Mouse (Mus musculus): ENCODE measurements at regions not wholly inside any gene's neighbourhood (a gene's known extent, or its start where the extent isn't known, plus 50 kb on each side); places are given as distances from the start of the nearest gene placed in this dataset.

GRCm38 (mm10) chr4:95483571-95483970, 73.7 kb upstream of the Fggy start:
- DNase-seq (ENCODE audit: extremely low read depth), result no peak
- H3K9me3 ChIP-seq (replicated peaks; ENCODE audit: low read length), result no peaks in the 10 kb centered on the region
- H3K4me3 ChIP-seq (replicated peaks in 1 of 3; ENCODE audit: low read depth in 2 of 3, low read length in 2 of 3, poor library complexity in 1 of 3), result no peak overlapping the region
- H3K4me1 ChIP-seq (ENCODE audit: control insufficient read depth in 1 of 2, insufficient read depth in 2 of 2), result peaks cover 0 to 14% of the 10 kb centered on the region in 2 experiments; a peak in 2 of 4 replicates
- dilution Hi-C loops (cut with MboI; ENCODE audit: extremely low pct_ligation_motif_present, extremely low pct_unique_long_range_greater_than_20kb, low sequenced_read_pairs) (no loop called here), in situ Hi-C loops (cut with MboI; ENCODE audit: low pct_ligation_motif_present, low pct_unique_long_range_greater_than_20kb, low sequenced_read_pairs) (no loop called here)
- H3K36me3 ChIP-seq (replicated peaks in 1 of 2; ENCODE audit: control insufficient read depth in 1 of 2, insufficient read depth in 1 of 2, low read length in 1 of 2), result no peaks in the 10 kb centered on the region
- no peaks in the 10 kb centered on the region for H3K27me3 ChIP-seq (replicated peaks)
- H3K27ac ChIP-seq (ENCODE audit: insufficient read depth, low read depth), result no peak overlapping the region
- no peak overlapping the region for H3K4me2 ChIP-seq (ENCODE audit: insufficient read depth, low read depth, poor library complexity, severe bottlenecking)
- H3K9ac ChIP-seq (ENCODE audit: insufficient read depth, low read depth), result no peak overlapping the region
- no peaks in the 10 kb centered on the region for H3K79me2 ChIP-seq (replicated peaks; ENCODE audit: control insufficient read depth, extremely low read depth, insufficient read depth, poor library complexity, severe bottlenecking)
- TF ChIP-seq ZMIZ1 (IDR thresholded peaks at IDR 0.05; ENCODE audit: low read depth, low read length), result no peak
- no peak for TF ChIP-seq MAX (IDR thresholded peaks at IDR 0.05; ENCODE audit: low read length)
- no peak for TF ChIP-seq TBP (conservative IDR thresholded peaks at IDR 0.05; ENCODE audit: low read depth, low read length)
- no peak for TF ChIP-seq NRF1 (IDR thresholded peaks at IDR 0.05; ENCODE audit: low read depth, low read length)
- no peak for TF ChIP-seq NELFE (IDR thresholded peaks at IDR 0.05; ENCODE audit: low read depth, low read length)
- TF ChIP-seq POLR2A (IDR thresholded peaks at IDR 0.05; ENCODE audit: low read depth, low read length), result no peak
- TF ChIP-seq TCF12 (IDR thresholded peaks at IDR 0.05; ENCODE audit: low read depth, low read length), result no peak
- no peak for TF ChIP-seq ELF1 (IDR thresholded peaks at IDR 0.05; ENCODE audit: low read depth, low read length)
- no peak for TF ChIP-seq JUN (IDR thresholded peaks at IDR 0.05; ENCODE audit: insufficient read depth, low read depth, low read length)
- no peak for TF ChIP-seq CHD1 (IDR thresholded peaks at IDR 0.05; ENCODE audit: low read depth, low read length)

- H3K27me3 ChIP-seq (replicated peaks), result no peaks in the 10 kb centered on the region
- no peaks in the 10 kb centered on the region for H3K9me3 ChIP-seq (replicated peaks; ENCODE audit: low read length)
- H3K9ac ChIP-seq (ENCODE audit: insufficient read depth, low read depth), result no peak overlapping the region
- H3K36me3 ChIP-seq (replicated peaks in 1 of 2; ENCODE audit: control insufficient read depth in 1 of 2, insufficient read depth in 1 of 2, low read length in 1 of 2), result no peaks in the 10 kb centered on the region
- no peaks in the 10 kb centered on the region for H3K79me2 ChIP-seq (replicated peaks; ENCODE audit: control insufficient read depth, extremely low read depth, insufficient read depth, poor library complexity, severe bottlenecking)
- no peak for TF ChIP-seq IRF4 (IDR thresholded peaks at IDR 0.05; ENCODE audit: low read depth, low read length)
- TF ChIP-seq ZMIZ1 (IDR thresholded peaks at IDR 0.05; ENCODE audit: low read depth, low read length), result no peak
- no peak for TF ChIP-seq ZKSCAN1 (IDR thresholded peaks at IDR 0.05; ENCODE audit: borderline replicate concordance, low read depth, low read length)
- no peak for TF ChIP-seq GABPA (IDR thresholded peaks at IDR 0.05; ENCODE audit: insufficient replicate concordance, low read depth, low read length)
- TF ChIP-seq JUN (IDR thresholded peaks at IDR 0.05; ENCODE audit: insufficient read depth, low read depth, low read length), result no peak
- no peak for TF ChIP-seq MYC (IDR thresholded peaks at IDR 0.05; ENCODE audit: low read depth, low read length)
- TF ChIP-seq UBTF (IDR thresholded peaks at IDR 0.05; ENCODE audit: low read depth, low read length), result no peak
- no peak for TF ChIP-seq POLR2A (IDR thresholded peaks at IDR 0.05; ENCODE audit: low read depth, low read length)
- no peak for TF ChIP-seq RAD21 (IDR thresholded peaks at IDR 0.05; ENCODE audit: low read depth, low read length)
- no peak for TF ChIP-seq EP300 (IDR thresholded peaks at IDR 0.05; ENCODE audit: low read length)
- TF ChIP-seq USF1 (IDR thresholded peaks at IDR 0.05; ENCODE audit: low read depth, low read length), result no peak
- no peak for TF ChIP-seq ETS1 (conservative IDR thresholded peaks at IDR 0.05; ENCODE audit: low read depth, low read length)
- TF ChIP-seq JUND (conservative IDR thresholded peaks at IDR 0.05; ENCODE audit: low read depth, low read length), result no peak
- no peak overlapping the region for H3K4me2 ChIP-seq (ENCODE audit: insufficient read depth, low read depth, poor library complexity, severe bottlenecking)
- in situ Hi-C loops (cut with MboI; ENCODE audit: low pct_ligation_motif_present, low pct_unique_long_range_greater_than_20kb, low sequenced_read_pairs), result no loop called here
- no peak overlapping the region for H3K4me3 ChIP-seq (replicated peaks in 1 of 3; ENCODE audit: low read depth in 2 of 3, low read length in 2 of 3, poor library complexity in 1 of 3)
- H3K4me1 ChIP-seq (ENCODE audit: control insufficient read depth in 1 of 2, insufficient read depth in 2 of 2), result peaks cover 0 to 6% of the 10 kb centered on the region in 2 experiments; a peak in 2 of 4 replicates
- DNase-seq (ENCODE audit: extremely low read depth), result no peak
- dilution Hi-C loops (cut with MboI; ENCODE audit: extremely low pct_ligation_motif_present, extremely low pct_unique_long_range_greater_than_20kb, low sequenced_read_pairs), result no loop called here
- no peak overlapping the region for H3K27ac ChIP-seq (ENCODE audit: insufficient read depth, low read depth)
Measured at GRCm38 (mm10) chr4:95487323-95487722, 70.0 kb upstream of the Fggy start.
